Mouse (Mus musculus) G1E (cell line): Measurements from ENCODE around the gene Gemin4.

ENCODE experiments used
- CTCF ChIP-seq: IDR thresholded peaks from 2 replicates; pipeline ENCODE4 v1.5.1; 2012; ENCODE audit warnings: low read depth, low read length, inconsistent platforms, mixed read lengths
- GATA2 ChIP-seq: IDR thresholded peaks from 2 replicates; pipeline ENCODE4 v1.6.1; 2012; ENCODE audit warnings: low read depth, low read length, inconsistent platforms, borderline replicate concordance

- TF ChIP-seq CTCF (no peak), GATA2 (no peak)
Measured at GRCm38 (mm10) chr11:76257386-76257785, 39.9 kb upstream of the Gemin4 start.
